Mouse (Mus musculus): ENCODE data around the gene Rfx5. TPM values are rescaled to one million over a fixed set of nuclear protein-coding genes. Genes with fewer than 3 reads are reported as not detected.
"Not testable (repeated sequence)": the region's sequence is repeated elsewhere in the genome, so short reads cannot be mapped to it uniquely, and the experiment has no call there.

The Rfx5 gene
- polyA plus RNA-seq, 1 experiment from 2014 or later = 13.0 TPM

GRCm38 (mm10) chr3:94921104-94921503 is 32.8 kb upstream of the Rfx5 start:
- WGBS = 53% methylated on average over 3 of the region's 3 CpGs
- Histone ChIP-seq H3K9ac (ENCODE audit: low read depth, low read length) (no peak overlapping the region), H3K27me3 (ENCODE audit: control insufficient read depth, insufficient read depth, low read length) (no peaks in the 10 kb centered on the region), H3K36me3 (ENCODE audit: control insufficient read depth, insufficient read depth, low read length) (no peaks in the 10 kb centered on the region), H3K4me1 (ENCODE audit: control insufficient read depth, insufficient read depth, low read length) (no peaks in the 10 kb centered on the region), H3K4me2 (replicated peaks; ENCODE audit: low read depth, low read length) (no peak overlapping the region), H3K9me3 (ENCODE audit: control insufficient read depth, low read length) (no peaks in the 10 kb centered on the region), H3K27ac (ENCODE audit: low read depth, low read length) (no peak overlapping the region), H3K4me3 (ENCODE audit: low read length) (no peak overlapping the region)
- no peak for ATAC-seq (ENCODE audit: low FRiP score, low TSS enrichment)

GRCm38 (mm10) chr3:94922333-94922732 is 31.5 kb upstream of the Rfx5 start:
- H3K27ac ChIP-seq (ENCODE audit: low read depth, low read length) = no peak overlapping the region
- H3K9me3 ChIP-seq (ENCODE audit: control insufficient read depth, low read length) = no peaks in the 10 kb centered on the region
- WGBS = 20% methylated on average over 3 of the region's 3 CpGs
- H3K4me3 ChIP-seq (ENCODE audit: low read length) = no peak overlapping the region
- no peaks in the 10 kb centered on the region for H3K4me1 ChIP-seq (ENCODE audit: control insufficient read depth, insufficient read depth, low read length)
- no peaks in the 10 kb centered on the region for H3K36me3 ChIP-seq (ENCODE audit: control insufficient read depth, insufficient read depth, low read length)
- no peak overlapping the region for H3K9ac ChIP-seq (ENCODE audit: low read depth, low read length)
- ATAC-seq (ENCODE audit: low FRiP score, low TSS enrichment) = no peak
- no peaks in the 10 kb centered on the region for H3K27me3 ChIP-seq (ENCODE audit: control insufficient read depth, insufficient read depth, low read length)
- H3K4me2 ChIP-seq (replicated peaks; ENCODE audit: low read depth, low read length) = no peak overlapping the region

GRCm38 (mm10) chr3:94924688-94925087 is 29.2 kb upstream of the Rfx5 start:
- WGBS = 26% methylated on average over 8 of the region's 8 CpGs

GRCm38 (mm10) chr3:94926301-94926736 is 27.6 kb upstream of the Rfx5 start:
- H3K9me3 ChIP-seq (ENCODE audit: control insufficient read depth, low read length); H3K36me3 ChIP-seq (ENCODE audit: control insufficient read depth, insufficient read depth, low read length); H3K9ac ChIP-seq (ENCODE audit: low read depth, low read length); H3K4me2 ChIP-seq (replicated peaks; ENCODE audit: low read depth, low read length); H3K27me3 ChIP-seq (ENCODE audit: control insufficient read depth, insufficient read depth, low read length); ATAC-seq (ENCODE audit: low FRiP score, low TSS enrichment); H3K4me3 ChIP-seq (ENCODE audit: low read length); H3K4me1 ChIP-seq (ENCODE audit: control insufficient read depth, insufficient read depth, low read length); H3K27ac ChIP-seq (ENCODE audit: low read depth, low read length): not testable (repeated sequence)
- whole genome bisulfite sequencing = 48% methylated on average over 4 of the region's 4 CpGs

More at GRCm38 (mm10) chr3:94924688-94925087, 29.2 kb upstream of the Rfx5 start:
- no peaks in the 10 kb centered on the region for H3K9me3 ChIP-seq (ENCODE audit: control insufficient read depth, low read length)
- H3K4me1 ChIP-seq (ENCODE audit: control insufficient read depth, insufficient read depth, low read length) = no peaks in the 10 kb centered on the region
- no peaks in the 10 kb centered on the region for H3K36me3 ChIP-seq (ENCODE audit: control insufficient read depth, insufficient read depth, low read length)
- no peak for ATAC-seq (ENCODE audit: low FRiP score, low TSS enrichment)
- H3K27ac ChIP-seq (ENCODE audit: low read depth, low read length) = no peak overlapping the region
- H3K27me3 ChIP-seq (ENCODE audit: control insufficient read depth, insufficient read depth, low read length) = no peaks in the 10 kb centered on the region
- no peak overlapping the region for H3K4me3 ChIP-seq (ENCODE audit: low read length)
- no peak overlapping the region for H3K9ac ChIP-seq (ENCODE audit: low read depth, low read length)
- no peak overlapping the region for H3K4me2 ChIP-seq (replicated peaks; ENCODE audit: low read depth, low read length)

GRCm38 (mm10) chr3:94928979-94929378 is 24.9 kb upstream of the Rfx5 start:
- not testable (repeated sequence) for H3K4me2 ChIP-seq (replicated peaks; ENCODE audit: low read depth, low read length); H3K27me3 ChIP-seq (ENCODE audit: control insufficient read depth, insufficient read depth, low read length); H3K27ac ChIP-seq (ENCODE audit: low read depth, low read length); H3K9me3 ChIP-seq (ENCODE audit: control insufficient read depth, low read length); H3K4me3 ChIP-seq (ENCODE audit: low read length); ATAC-seq (ENCODE audit: low FRiP score, low TSS enrichment); H3K4me1 ChIP-seq (ENCODE audit: control insufficient read depth, insufficient read depth, low read length); H3K9ac ChIP-seq (ENCODE audit: low read depth, low read length); H3K36me3 ChIP-seq (ENCODE audit: control insufficient read depth, insufficient read depth, low read length)
- 85% methylated on average over 4 of the region's 4 CpGs for WGBS

GRCm38 (mm10) chr3:94930386-94931266 is 23.2 kb upstream of the Rfx5 start:
- H3K4me2 ChIP-seq (replicated peaks; ENCODE audit: low read depth, low read length); H3K9me3 ChIP-seq (ENCODE audit: control insufficient read depth, low read length); H3K27ac ChIP-seq (ENCODE audit: low read depth, low read length); H3K4me1 ChIP-seq (ENCODE audit: control insufficient read depth, insufficient read depth, low read length); H3K36me3 ChIP-seq (ENCODE audit: control insufficient read depth, insufficient read depth, low read length); H3K27me3 ChIP-seq (ENCODE audit: control insufficient read depth, insufficient read depth, low read length); H3K4me3 ChIP-seq (ENCODE audit: low read length); ATAC-seq (ENCODE audit: low FRiP score, low TSS enrichment); H3K9ac ChIP-seq (ENCODE audit: low read depth, low read length): not testable (repeated sequence)
- 27% methylated on average over 6 of the region's 7 CpGs for WGBS

GRCm38 (mm10) chr3:94931427-94932082 is 22.3 kb upstream of the Rfx5 start:
- H3K4me3 ChIP-seq (ENCODE audit: low read length); H3K9me3 ChIP-seq (ENCODE audit: control insufficient read depth, low read length); H3K4me1 ChIP-seq (ENCODE audit: control insufficient read depth, insufficient read depth, low read length); H3K27ac ChIP-seq (ENCODE audit: low read depth, low read length); H3K9ac ChIP-seq (ENCODE audit: low read depth, low read length); H3K36me3 ChIP-seq (ENCODE audit: control insufficient read depth, insufficient read depth, low read length); H3K27me3 ChIP-seq (ENCODE audit: control insufficient read depth, insufficient read depth, low read length); ATAC-seq (ENCODE audit: low FRiP score, low TSS enrichment); H3K4me2 ChIP-seq (replicated peaks; ENCODE audit: low read depth, low read length): not testable (repeated sequence)
- WGBS = 79% methylated on average over 10 of the region's 10 CpGs

GRCm38 (mm10) chr3:94932279-94932678 is 21.6 kb upstream of the Rfx5 start:
- H3K9ac ChIP-seq (ENCODE audit: low read depth, low read length); H3K9me3 ChIP-seq (ENCODE audit: control insufficient read depth, low read length); H3K4me3 ChIP-seq (ENCODE audit: low read length); H3K27me3 ChIP-seq (ENCODE audit: control insufficient read depth, insufficient read depth, low read length); H3K36me3 ChIP-seq (ENCODE audit: control insufficient read depth, insufficient read depth, low read length); H3K4me1 ChIP-seq (ENCODE audit: control insufficient read depth, insufficient read depth, low read length); ATAC-seq (ENCODE audit: low FRiP score, low TSS enrichment): not testable (repeated sequence)
- WGBS = 50% methylated on average over 2 of the region's 2 CpGs
- H3K27ac ChIP-seq (ENCODE audit: low read depth, low read length) = peak overlapping the region; percentile 88; the same call in 1 of the 2 replicates
- H3K4me2 ChIP-seq (replicated peaks; ENCODE audit: low read depth, low read length) = peak overlapping the region; percentile 51; the same call in 1 of the 2 replicates
